Mouse (Mus musculus) bone marrow, adult 2 months (tissue): ENCODE data around the gene Gm9508. TPM values are rescaled to one million over a fixed set of nuclear protein-coding genes. Genes with fewer than 3 reads are reported as not detected.
"Not testable (repeated sequence)": the region's sequence is repeated elsewhere in the genome, so short reads cannot be mapped to it uniquely, and the experiment has no call there.

Experiments used
- H3K27ac ChIP-seq: fragments of 200-500 bp; 2 replicates; pipeline ENCODE4 v1.5.1; 2012; ENCODE audit warnings: low read depth, mild to moderate bottlenecking, control low read depth, inconsistent platforms, low read length; ENCODE audit not compliant: control insufficient read depth, poor library complexity, insufficient read depth
- H3K4me1 ChIP-seq: fragments of 200-500 bp; 2 replicates; pipeline ENCODE4 v1.6.1; 2011; ENCODE audit warnings: low read length; ENCODE audit not compliant: control insufficient read depth, insufficient read depth
- H3K4me3 ChIP-seq: fragments of 200-500 bp; replicated peaks from 2 replicates; pipeline ENCODE3; 2011; ENCODE audit warnings: mild to moderate bottlenecking, low read depth, low read length, control low read depth; ENCODE audit not compliant: control insufficient read depth
- CTCF ChIP-seq: fragments of 200-500 bp; IDR thresholded peaks from 2 replicates; pipeline ENCODE4 v1.5.1; 2011; ENCODE audit warnings: low read length, control low read depth; ENCODE audit not compliant: control insufficient read depth, insufficient read depth
- POLR2A ChIP-seq: fragments of 200-500 bp; IDR thresholded peaks from 2 replicates; pipeline ENCODE4 v1.6.1; 2011; ENCODE audit warnings: low read depth, mild to moderate bottlenecking, control low read depth, low read length, borderline replicate concordance; ENCODE audit not compliant: control insufficient read depth
- WGBS: fragments of 180-500 bp; shearing (Covaris S2); methylation state at CpG from one replicate; pipeline ENCODE4 v1.1.7; 2018; 5-methylcytosine and 5-hydroxymethylcytosine counted together
- polyA plus RNA-seq: library from polyadenylated mRNA; stranded (reverse); fragments of >200 nt; gene quantifications from 2 replicates; pipeline ENCODE4 v1.2.4, GENCODE M21; 2011; ENCODE audit warnings: low replicate concordance; ENCODE audit not compliant: missing spikeins, insufficient read depth, insufficient read length

Gene Gm9508
- polyA plus RNA-seq, 1 experiment: not detected

DNA sequence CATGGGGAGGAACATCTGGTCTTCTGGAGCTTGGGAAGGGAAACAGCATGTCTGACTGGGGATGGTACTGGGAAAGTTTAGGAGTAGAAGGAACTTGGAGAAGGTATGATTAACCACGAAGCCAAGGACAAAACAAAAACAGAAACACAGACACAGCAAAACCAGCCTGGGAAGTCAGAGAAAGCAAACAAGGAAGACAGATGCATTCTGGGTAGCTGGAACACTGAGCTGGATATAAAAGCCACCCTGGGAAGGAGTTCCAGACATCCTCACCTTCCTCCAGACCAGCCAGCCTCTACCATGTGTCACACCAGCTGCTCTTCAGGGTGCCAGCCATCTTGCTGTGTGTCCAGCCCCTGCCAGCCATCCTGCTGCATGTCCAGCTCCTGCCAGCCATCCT lies 18.5 kb upstream of the Gm9508 start, which contains the start of gene Gm10142:
Gene Gm10142, plus strand, starts transcription at position 301 of the 400 bp plus-strand sequence.
- TF ChIP-seq POLR2A (no peak), CTCF (no peak)
- WGBS: 71% methylated on average over 1 of the region's 1 CpGs
- H3K4me1 ChIP-seq: peaks cover 1% of the 10 kb centered on the region
- no peak within 1 kb of the TSS for H3K27ac ChIP-seq
- H3K4me3 ChIP-seq: no peak within 1 kb of the TSS

DNA sequence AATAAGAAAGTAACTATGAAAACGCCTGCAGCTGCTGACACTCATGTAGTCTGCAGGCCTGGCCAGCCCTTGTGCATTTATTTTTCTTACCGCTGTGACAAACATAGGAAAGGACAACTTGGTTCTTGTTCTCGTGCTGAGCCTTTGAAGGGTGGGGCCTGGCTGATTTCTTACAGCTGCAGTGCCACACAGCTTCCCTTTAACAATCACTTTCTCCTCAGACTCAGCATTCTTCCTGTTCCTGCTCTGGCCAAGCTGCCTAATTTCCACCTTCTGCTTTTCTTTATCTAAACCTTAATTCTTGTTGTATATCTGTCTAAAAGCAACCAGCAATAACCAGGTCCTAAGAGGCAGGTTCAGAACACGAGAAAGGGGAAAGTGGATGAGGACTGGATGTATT lies 16.7 kb upstream of the Gm9508 start:
- TF ChIP-seq CTCF: no peak
- no peak for TF ChIP-seq POLR2A
- no peak overlapping the region for H3K4me3 ChIP-seq
- 13% methylated on average over 4 of the region's 4 CpGs for WGBS
- H3K4me1 ChIP-seq: peaks cover 1% of the 10 kb centered on the region
- H3K27ac ChIP-seq: no peak overlapping the region

DNA sequence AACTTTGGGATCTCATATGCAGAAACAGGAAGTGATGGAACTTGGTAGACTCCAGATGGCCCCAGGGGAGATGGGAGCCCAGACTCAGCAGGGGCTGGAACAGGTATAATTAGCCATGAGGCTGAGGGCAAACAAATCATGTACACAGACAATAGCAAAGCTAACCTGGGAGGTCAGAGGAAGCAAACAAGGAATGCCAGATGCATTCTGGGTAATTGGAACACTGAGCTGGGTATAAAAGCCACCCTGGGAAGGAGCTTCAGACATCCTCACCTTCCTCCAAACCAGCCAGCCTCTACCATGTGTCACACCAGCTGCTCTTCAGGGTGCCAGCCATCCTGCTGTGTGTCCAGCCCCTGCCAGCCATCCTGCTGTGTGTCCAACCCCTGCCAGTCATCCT lies 14.1 kb upstream of the Gm9508 start, which contains the start of gene Gm10024:
Gene Gm10024, plus strand, starts transcription at position 301 of the 400 bp plus-strand sequence.
- not testable (repeated sequence) for H3K4me1 ChIP-seq, H3K27ac ChIP-seq, H3K4me3 ChIP-seq

DNA sequence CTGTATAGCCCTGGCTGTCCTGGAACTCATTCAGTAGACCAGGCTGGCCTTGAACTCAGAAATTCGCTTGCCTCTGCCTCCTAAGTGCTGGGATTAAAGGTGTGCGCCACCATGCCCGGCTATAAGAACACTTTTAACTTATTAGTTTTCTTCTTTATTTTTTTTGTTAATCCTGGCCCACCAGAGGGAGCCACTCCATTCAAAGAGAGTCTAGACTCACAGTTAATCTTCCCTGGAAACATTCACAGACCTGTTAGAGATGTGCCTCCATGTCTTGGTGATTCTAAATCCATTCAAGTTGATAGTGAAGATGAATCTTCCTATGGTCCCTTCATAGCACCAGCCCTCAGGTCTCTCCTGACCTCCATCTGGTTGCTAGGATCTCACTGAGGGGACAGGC lies 12.8 kb upstream of the Gm9508 start:
- WGBS: 68% methylated on average over 3 of the region's 3 CpGs
- no peak overlapping the region for H3K4me3 ChIP-seq
- H3K27ac ChIP-seq: no peak overlapping the region
- no peak for TF ChIP-seq CTCF
- TF ChIP-seq POLR2A: no peak
- H3K4me1 ChIP-seq: peaks cover 1% of the 10 kb centered on the region

DNA sequence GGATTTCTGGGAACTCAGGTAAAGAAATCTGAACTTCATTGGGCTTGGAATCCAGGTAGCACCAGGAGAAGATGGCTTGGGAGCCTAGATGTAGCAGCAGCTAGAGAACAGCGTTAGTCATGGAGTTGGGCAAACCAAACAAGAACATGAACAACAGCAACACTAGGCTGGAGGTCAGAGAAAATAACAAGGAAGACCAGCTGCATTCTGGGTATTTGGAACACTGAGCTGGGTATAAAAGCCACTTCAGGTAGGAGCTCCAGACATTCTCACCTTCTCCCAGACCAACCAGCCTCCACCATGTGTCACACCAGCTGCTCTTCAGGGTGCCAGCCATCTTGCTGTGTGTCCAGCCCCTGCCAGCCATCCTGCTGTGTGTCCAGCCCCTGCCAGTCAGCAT lies 9.3 kb upstream of the Gm9508 start, which contains the start of gene Gm10272:
Gene Gm10272, plus strand, starts transcription at position 301 of the 400 bp plus-strand sequence.
- TF ChIP-seq POLR2A (no peak), CTCF (no peak)
- Histone ChIP-seq H3K27ac (no peak within 1 kb of the TSS), H3K4me1 (no peaks in the 10 kb centered on the region), H3K4me3 (no peak within 1 kb of the TSS)
- 60% methylated on average over 1 of the region's 1 CpGs for WGBS

DNA sequence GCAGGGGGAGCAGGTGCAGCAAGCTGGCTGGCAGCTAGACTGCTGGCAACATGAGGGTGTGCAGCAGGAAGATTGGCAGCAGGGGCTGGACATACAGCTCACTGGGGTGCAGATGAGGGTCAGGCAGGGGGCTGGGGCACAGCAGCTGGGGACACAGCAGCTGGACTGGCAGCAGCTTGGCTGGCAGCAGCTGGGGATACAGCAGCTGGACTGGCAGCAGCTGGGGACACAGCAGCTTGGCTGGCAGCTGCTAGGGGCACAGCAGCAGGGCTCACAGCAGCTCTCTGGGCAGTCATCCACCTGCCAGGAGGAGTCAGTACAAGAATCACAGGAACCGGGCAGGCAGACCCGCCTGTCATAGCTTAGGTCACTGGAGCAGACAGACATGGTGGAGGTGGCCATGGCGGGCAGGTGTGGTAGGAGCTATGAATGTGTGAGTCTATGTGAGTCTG lies 6.7 kb downstream of the Gm9508 start, which contains the start of gene Gm19402:
Gene Gm19402, minus strand, starts transcription at position 402 of the 452 bp plus-strand sequence.
- H3K4me1 ChIP-seq, H3K4me3 ChIP-seq, H3K27ac ChIP-seq: not testable (repeated sequence)
- 69% methylated on average over 3 of the region's 3 CpGs for WGBS

DNA sequence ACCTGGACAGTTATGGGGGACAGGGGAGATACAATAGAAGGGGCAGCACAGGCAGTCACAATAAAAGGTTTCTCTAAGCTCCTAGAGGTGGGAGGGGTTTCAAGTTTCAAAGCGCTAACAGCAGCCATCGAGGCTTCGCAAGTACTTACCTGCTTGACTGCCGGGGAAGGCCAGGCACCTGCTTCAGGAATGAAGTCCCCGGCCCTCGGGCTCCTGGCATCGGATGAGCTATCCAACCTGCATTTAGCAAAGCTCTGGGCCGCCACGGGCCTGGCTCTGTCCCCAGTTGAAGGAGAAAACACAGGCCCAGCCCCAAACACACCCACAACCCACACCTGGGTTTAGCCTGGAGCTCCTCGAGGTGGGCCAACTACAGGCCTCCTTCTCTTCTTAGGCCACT lies 10.0 kb downstream of the Gm9508 start:
- no peaks in the 10 kb centered on the region for H3K4me1 ChIP-seq
- H3K4me3 ChIP-seq: no peak overlapping the region
- no peak overlapping the region for H3K27ac ChIP-seq
- TF ChIP-seq CTCF (no peak), POLR2A (no peak)
- 49% methylated on average over 10 of the region's 10 CpGs for WGBS

DNA sequence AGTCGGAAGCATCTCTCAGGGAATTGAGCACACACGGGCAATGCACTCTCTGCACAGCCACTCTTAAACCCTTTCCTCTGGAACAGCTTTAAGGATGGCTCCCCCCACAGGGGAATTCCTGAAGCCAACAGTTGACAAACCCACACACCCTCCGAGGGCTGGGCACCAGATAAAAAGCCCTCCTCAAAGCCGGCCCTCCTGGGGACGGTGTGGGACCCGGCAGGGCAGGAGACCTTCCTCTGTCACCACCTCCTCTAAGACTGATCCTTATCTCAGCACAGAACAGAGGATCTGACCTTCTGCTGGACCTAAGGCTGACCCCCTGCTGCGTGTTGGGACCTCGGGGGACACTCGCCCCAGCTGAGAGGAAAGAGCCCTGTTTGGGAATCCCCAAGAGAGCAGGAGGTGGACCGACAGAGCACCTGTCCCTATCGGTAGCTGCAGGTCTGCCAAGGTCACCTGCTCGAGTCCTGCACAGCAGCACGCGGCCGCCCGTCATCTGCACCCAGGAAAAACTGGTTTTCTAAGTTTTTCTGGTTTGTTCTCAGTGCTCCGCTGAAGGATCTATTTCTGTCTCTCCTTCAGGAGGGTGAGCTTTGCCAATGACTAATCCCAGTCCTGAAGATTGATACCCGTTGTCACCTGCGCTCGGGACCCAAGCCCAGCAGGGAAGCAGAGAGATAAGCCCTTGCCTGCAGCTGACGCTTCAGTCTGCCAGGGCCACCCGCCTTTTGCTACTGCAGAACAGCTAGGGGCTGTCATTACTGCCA lies 11.0 kb downstream of the Gm9508 start, which contains the start of gene Tspear:
Gene Tspear, plus strand, starts transcription at position 675 of the 770 bp plus-strand sequence.
- no peak within 1 kb of the TSS for H3K27ac ChIP-seq
- H3K4me1 ChIP-seq: no peaks in the 10 kb centered on the region
- no peak within 1 kb of the TSS for H3K4me3 ChIP-seq
- 13% methylated on average over 22 of the region's 22 CpGs for WGBS
- TF ChIP-seq CTCF (no peak), POLR2A (no peak)

DNA sequence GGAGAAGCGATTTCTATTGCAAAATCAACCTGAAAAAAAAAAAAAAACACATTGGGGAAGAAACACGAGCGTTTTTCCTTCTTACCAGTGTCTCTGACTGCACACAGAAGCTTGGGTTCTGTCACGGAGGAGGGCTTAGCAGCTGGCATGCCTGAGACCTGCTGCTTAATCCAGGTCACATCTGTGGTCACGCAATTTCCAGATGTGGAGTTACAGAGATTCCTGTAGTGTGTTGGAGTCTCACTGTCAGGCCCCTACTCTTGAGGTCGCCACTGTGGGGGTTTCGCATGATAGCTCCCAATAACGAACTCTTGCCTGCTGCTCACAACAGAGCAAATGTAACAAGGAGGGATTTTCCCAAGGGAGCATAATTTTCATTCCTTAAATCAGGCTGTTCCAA lies 12.9 kb downstream of the Gm9508 start:
- 39% methylated on average over 8 of the region's 8 CpGs for WGBS
- no peak for TF ChIP-seq CTCF
- no peak for TF ChIP-seq POLR2A
- H3K4me3 ChIP-seq: no peak overlapping the region

More for the DNA sequence above, 12.9 kb downstream of the Gm9508 start:
- Histone ChIP-seq H3K27ac (no peak overlapping the region), H3K4me1 (no peaks in the 10 kb centered on the region)
